Mouse (Mus musculus) lung, postnatal 0 days (tissue): Measurements from ENCODE around the gene Gm8369. TPM values are rescaled to one million over a fixed set of nuclear protein-coding genes. Genes with fewer than 3 reads are reported as not detected.
"Not testable (repeated sequence)": the region's sequence is repeated elsewhere in the genome, so short reads cannot be mapped to it uniquely, and the experiment has no call there.

Source experiments
- ATAC-seq: fragments of 200-750 bp; cut with Nextera tagmentation; 2 replicates; pipeline ENCODE4 v1.8.0; 2017; ENCODE audit warnings: moderate library complexity
- DNase-seq: peaks from one replicate; pipeline ENCODE4 v3.0.0-alpha.2; 2016; ENCODE audit warnings: low spot score
- H3K27ac ChIP-seq: fragments of 300-500 bp; sonication (generic); 2 replicates; pipeline ENCODE4 v1.5.1; 2014; ENCODE audit warnings: antibody characterized with exemption, mild to moderate bottlenecking, low read length, mixed read lengths
- H3K27me3 ChIP-seq: fragments of 300-500 bp; sonication (generic); replicated peaks from 2 replicates; pipeline ENCODE4 v1.6.1; 2014; ENCODE audit warnings: low read length, mixed read lengths; ENCODE audit not compliant: insufficient read depth
- H3K36me3 ChIP-seq: fragments of 300-500 bp; sonication (generic); 2 replicates; pipeline ENCODE4 v1.6.1; 2014; ENCODE audit warnings: low read length, mixed read lengths; ENCODE audit not compliant: insufficient read depth
- H3K4me1 ChIP-seq: fragments of 300-500 bp; sonication (generic); 2 replicates; pipeline ENCODE4 v1.6.1; 2014; ENCODE audit warnings: antibody characterized with exemption, low read depth, low read length, mixed read lengths; ENCODE audit not compliant: insufficient read depth
- H3K4me2 ChIP-seq: fragments of 300-500 bp; sonication (generic); replicated peaks from 2 replicates; pipeline ENCODE4 v1.6.1; 2014; ENCODE audit warnings: low read depth, mild to moderate bottlenecking, low read length, moderate library complexity, mixed read lengths
- H3K4me3 ChIP-seq: fragments of 300-500 bp; sonication (generic); 2 replicates; pipeline ENCODE4 v1.5.1; 2014; ENCODE audit warnings: low read depth, low read length
- H3K9ac ChIP-seq: fragments of 300-500 bp; sonication (generic); replicated peaks from 2 replicates; pipeline ENCODE4 v1.6.1; 2014; ENCODE audit warnings: low read depth, mild to moderate bottlenecking
- H3K9me3 ChIP-seq: fragments of 300-500 bp; sonication (generic); 2 replicates; pipeline ENCODE4 v1.6.1; 2016; ENCODE audit warnings: low read length, mixed read lengths
- CTCF ChIP-seq: IDR thresholded peaks from 2 replicates; pipeline ENCODE4 v1.5.1; 2016; ENCODE audit warnings: antibody characterized with exemption, mild to moderate bottlenecking
- EP300 ChIP-seq: IDR thresholded peaks from 2 replicates; pipeline ENCODE4 v1.6.1; 2016; ENCODE audit warnings: antibody characterized with exemption, mild to moderate bottlenecking, control low read depth
- WGBS: fragments of 180-500 bp; shearing (Covaris S2); extraction: QIAGEN DNeasy Blood & Tissue Kit; methylation state at CpG from one replicate; pipeline ENCODE4 v1.1.7; 2014; 5-methylcytosine and 5-hydroxymethylcytosine counted together
- polyA plus RNA-seq: library from polyadenylated mRNA; unstranded; fragments of >200 nt; fragmentation: Nextera tagmentation; extraction: Ambion mirVana; gene quantifications from 2 replicates; pipeline ENCODE4 v1.2.1, GENCODE M21; 2015

Gm8369 gene
- polyA plus RNA-seq, 1 experiment from 2014 or later = 0.14 TPM

DNA sequence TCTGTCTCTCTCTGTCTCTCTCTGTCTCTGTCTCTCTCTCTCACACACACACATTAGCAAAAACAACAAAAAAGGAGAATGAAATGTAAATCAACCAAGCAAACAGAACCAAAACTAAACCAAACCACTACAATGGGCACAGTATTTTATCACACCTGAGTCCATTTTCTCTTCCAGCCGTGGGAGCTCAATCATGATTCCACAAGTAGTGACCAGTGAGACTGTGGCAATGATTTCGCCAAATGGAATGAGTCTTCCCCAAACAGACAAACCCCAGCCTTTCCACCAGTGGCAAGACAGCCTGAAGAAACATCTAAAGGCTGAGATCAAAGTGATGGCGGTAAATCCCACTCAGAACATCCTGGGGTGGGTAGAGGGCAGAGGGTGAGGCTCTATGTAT, 34.4 kb downstream of the Gm8369 start:
- H3K4me3 ChIP-seq = no peak overlapping the region
- no peak overlapping the region for H3K4me2 ChIP-seq
- ATAC-seq (no peak), DNase-seq (no peak)
- no peak overlapping the region for H3K27ac ChIP-seq
- no peaks in the 10 kb centered on the region for H3K36me3 ChIP-seq
- no peak overlapping the region for H3K9ac ChIP-seq
- WGBS = 77% methylated on average over 3 of the region's 3 CpGs
- TF ChIP-seq EP300 (no peak), CTCF (no peak)
- H3K9me3 ChIP-seq = no peaks in the 10 kb centered on the region
- H3K4me1 ChIP-seq = no peaks in the 10 kb centered on the region
- no peaks in the 10 kb centered on the region for H3K27me3 ChIP-seq

DNA sequence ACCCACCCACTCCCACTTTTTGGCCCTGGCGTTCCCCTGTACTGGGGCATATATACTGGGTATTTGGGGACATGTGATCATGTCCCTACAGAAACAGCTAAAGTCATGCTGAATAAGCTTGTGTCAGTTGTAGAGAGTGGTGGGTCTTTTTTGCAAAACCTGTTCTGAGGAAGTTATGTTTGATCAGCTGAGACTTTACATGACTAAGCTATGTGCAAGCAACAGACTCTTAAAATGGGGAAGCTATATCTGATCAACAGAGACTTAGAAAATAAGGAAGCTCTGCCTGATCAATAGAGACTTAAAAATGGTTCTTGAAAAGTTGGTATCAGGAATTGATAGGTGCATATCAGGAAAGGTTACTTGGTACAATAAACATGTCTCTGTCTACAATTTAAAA, 47.7 kb downstream of the Gm8369 start:
- no peak overlapping the region for H3K4me3 ChIP-seq
- TF ChIP-seq CTCF (no peak), EP300 (no peak)
- no peaks in the 10 kb centered on the region for H3K9me3 ChIP-seq
- H3K4me2 ChIP-seq = no peak overlapping the region
- ATAC-seq (no peak), DNase-seq (no peak)
- no peaks in the 10 kb centered on the region for H3K36me3 ChIP-seq
- H3K27ac ChIP-seq = no peak overlapping the region
- H3K27me3 ChIP-seq = no peaks in the 10 kb centered on the region
- no peaks in the 10 kb centered on the region for H3K4me1 ChIP-seq
- H3K9ac ChIP-seq = no peak overlapping the region
- WGBS = 83% methylated on average over 1 of the region's 1 CpGs

DNA sequence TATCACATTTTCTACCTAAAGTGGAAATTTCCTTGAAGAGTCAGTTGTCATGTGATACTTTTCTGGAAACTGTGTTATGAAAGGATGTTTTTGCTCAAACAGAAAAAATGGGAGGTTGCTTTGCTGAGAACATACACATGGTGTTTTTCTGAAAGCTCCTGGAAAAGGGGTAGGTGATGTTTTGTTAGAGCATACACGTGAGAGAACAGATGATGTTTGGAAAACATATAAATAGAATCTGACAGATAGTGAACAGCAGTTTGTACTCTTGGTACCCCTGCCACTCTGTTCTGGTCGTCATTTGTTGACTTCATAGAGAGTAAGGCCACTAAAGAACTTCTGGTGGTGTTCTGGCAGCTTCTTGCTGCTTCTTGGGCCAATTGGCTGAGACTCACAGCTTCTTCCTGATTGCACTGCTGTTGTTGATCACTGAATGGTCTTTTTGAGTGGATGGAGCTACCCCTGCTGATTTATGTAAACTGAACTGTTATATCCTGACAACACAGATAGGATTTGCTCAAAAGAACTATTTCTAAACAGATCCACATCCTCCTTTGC, 48.2 kb downstream of the Gm8369 start:
- TF ChIP-seq CTCF (no peak), EP300 (no peak)
- ATAC-seq = no peak; the same call in 1 of the 2 replicates
- H3K27ac ChIP-seq = no peak overlapping the region
- H3K4me1 ChIP-seq = no peaks in the 10 kb centered on the region
- H3K9me3 ChIP-seq = no peaks in the 10 kb centered on the region
- H3K4me2 ChIP-seq = no peak overlapping the region
- 31% methylated on average over 2 of the region's 2 CpGs for WGBS
- H3K36me3 ChIP-seq = no peaks in the 10 kb centered on the region
- H3K27me3 ChIP-seq = no peaks in the 10 kb centered on the region
- peak; percentile 15 for DNase-seq
- no peak overlapping the region for H3K4me3 ChIP-seq
- H3K9ac ChIP-seq = no peak overlapping the region

DNA sequence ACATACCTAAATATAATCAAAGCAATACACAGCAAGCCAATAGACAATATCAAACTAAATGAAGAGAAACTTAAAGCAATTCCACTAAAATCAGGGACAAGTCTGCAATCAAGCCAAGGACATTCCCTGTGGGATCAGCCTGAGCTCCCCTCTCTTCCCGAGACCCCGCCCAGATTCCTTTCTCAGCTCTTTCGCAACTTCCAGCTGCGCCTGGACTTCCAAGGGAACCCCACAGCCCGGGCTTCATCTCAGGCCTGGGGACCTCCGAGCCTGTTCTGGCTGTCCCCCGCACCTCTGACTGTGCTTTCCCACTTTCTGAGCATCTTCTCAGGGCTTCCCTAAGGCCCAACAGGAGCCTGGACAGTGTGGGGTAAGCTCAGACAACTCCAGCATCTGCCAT, 50.9 kb downstream of the Gm8369 start, which contains the start of gene Ms4a4d:
Gene Ms4a4d, plus strand, starts transcription at position 209 of the 400 bp plus-strand sequence.
- no peak for TF ChIP-seq EP300
- no peak for TF ChIP-seq CTCF
- Histone ChIP-seq H3K9me3 (no peaks in the 10 kb centered on the region), H3K36me3 (no peaks in the 10 kb centered on the region), H3K27ac (no peak within 1 kb of the TSS), H3K4me3 (no peak within 1 kb of the TSS), H3K4me2 (no peak within 1 kb of the TSS), H3K4me1 (no peaks in the 10 kb centered on the region), H3K9ac (no peak within 1 kb of the TSS), H3K27me3 (no peaks in the 10 kb centered on the region)
- 7% methylated on average over 7 of the region's 7 CpGs for WGBS
- DNase-seq (peak; percentile 53), ATAC-seq (peak; percentile 41; the same call in 1 of the 2 replicates)

DNA sequence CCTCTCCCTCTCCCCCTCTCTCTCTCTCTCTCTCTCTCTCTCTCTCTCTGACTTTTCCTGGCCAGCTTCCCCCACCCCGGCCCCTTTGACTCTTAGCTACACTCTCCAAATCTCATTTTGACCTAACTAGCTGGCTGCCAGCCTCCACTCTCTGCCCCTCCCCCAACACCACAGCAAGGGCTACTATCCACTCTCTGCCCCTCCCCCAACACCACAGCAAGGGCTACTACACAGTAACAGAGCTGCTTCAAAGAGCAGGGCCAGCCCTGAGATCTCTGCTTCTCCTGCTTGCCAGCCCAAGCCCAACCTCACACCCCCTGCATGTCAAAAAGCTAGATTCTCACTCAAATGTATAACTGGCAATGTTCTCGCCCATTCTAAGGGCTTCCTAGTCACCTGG, 51.6 kb downstream of the Gm8369 start:
- Histone ChIP-seq H3K4me1 (no peaks in the 10 kb centered on the region), H3K9ac (no peak overlapping the region), H3K27me3 (no peaks in the 10 kb centered on the region), H3K36me3 (no peaks in the 10 kb centered on the region), H3K27ac (no peak overlapping the region), H3K4me3 (no peak overlapping the region), H3K4me2 (no peak overlapping the region), H3K9me3 (no peaks in the 10 kb centered on the region)
- ATAC-seq = 0 out of 2 replicates have a peak, but pooled peaks have one; percentile 6
- TF ChIP-seq EP300 (no peak), CTCF (no peak)
- DNase-seq = no peak
- WGBS = 15% methylated on average over 2 of the region's 2 CpGs

DNA sequence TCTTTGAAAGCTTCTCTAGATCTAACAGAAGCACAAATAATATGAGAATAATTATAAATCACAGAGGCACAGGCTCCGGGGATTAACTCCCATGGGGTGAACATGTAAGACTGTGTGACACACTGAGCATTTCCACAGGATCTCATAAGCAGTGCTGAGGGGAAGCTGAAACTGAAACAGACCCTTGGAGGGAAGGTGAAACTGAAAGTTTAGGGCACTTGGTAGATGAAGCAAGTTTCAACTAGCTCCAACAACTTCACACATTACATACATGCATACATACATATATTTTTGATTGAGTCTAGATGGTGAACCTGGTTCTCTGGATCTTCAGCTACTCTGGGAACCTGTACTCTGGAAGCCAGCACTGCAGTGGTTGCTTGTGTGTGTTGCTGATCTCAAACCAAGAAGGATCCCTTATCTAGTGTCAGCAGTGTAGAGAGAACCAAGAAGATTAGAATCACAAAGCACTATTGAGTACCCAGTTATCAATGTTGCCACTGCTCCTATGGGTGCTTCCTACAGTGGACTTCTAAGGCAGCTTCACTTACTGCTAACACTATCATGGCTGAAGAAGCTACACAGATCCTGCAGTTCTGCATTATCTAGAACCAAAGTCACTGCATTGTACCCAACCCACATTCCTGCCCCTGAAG, 54.6 kb downstream of the Gm8369 start:
- not testable (repeated sequence) for H3K4me1 ChIP-seq, H3K27me3 ChIP-seq, ATAC-seq, H3K4me3 ChIP-seq, H3K9ac ChIP-seq, H3K36me3 ChIP-seq, H3K9me3 ChIP-seq, DNase-seq, H3K4me2 ChIP-seq, H3K27ac ChIP-seq
- WGBS = 78% methylated on average over 1 of the region's 1 CpGs

DNA sequence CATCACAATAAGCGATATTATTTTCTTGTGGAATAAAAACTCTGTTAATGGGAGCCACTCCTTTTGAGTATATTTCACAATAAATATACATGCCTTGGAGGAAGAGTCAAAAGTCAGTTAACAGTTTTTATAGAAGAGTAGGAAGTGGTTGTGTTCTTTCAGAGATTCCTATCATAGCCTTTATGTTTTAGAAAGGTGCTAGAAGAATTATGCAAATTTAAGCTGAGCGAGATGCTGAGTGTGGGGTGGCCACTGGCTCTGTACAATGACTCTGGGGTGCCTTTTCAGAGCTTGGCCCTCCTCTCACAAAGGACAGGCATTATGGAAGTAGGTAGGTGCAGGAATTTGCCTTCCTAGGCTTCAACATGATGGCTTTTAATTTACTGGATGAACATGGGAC, 58.6 kb downstream of the Gm8369 start:
- H3K27ac ChIP-seq, H3K4me3 ChIP-seq, H3K9ac ChIP-seq, DNase-seq, H3K27me3 ChIP-seq, H3K4me2 ChIP-seq, H3K36me3 ChIP-seq, ATAC-seq, H3K4me1 ChIP-seq, H3K9me3 ChIP-seq: not testable (repeated sequence)
- WGBS = 55% methylated on average over 2 of the region's 2 CpGs
